Mouse (Mus musculus) hindbrain, embryonic 16.5 days (tissue): ENCODE results near the gene Ntrk3. TPM values are rescaled to one million over a fixed set of nuclear protein-coding genes. Genes with fewer than 3 reads are reported as not detected.

Experiments used
- ATAC-seq: fragments of 200-750 bp; cut with Nextera tagmentation; 2 replicates; pipeline ENCODE4 v1.8.0; 2017; ENCODE audit warnings: moderate TSS enrichment, moderate library complexity
- H3K27ac ChIP-seq: fragments of 300-500 bp; sonication (generic); 2 replicates; pipeline ENCODE4 v1.5.1; 2014; ENCODE audit warnings: low read depth, mild to moderate bottlenecking, control low read depth, low read length, moderate library complexity
- H3K27me3 ChIP-seq: fragments of 300-500 bp; sonication (generic); replicated peaks from 2 replicates; pipeline ENCODE4 v1.6.1; 2014; ENCODE audit warnings: low read length; ENCODE audit not compliant: control insufficient read depth, insufficient read depth
- H3K36me3 ChIP-seq: fragments of 300-500 bp; sonication (generic); 2 replicates; pipeline ENCODE4 v1.6.1; 2014; ENCODE audit warnings: mild to moderate bottlenecking, low read length, moderate library complexity, mixed read lengths; ENCODE audit not compliant: control insufficient read depth, insufficient read depth
- H3K4me1 ChIP-seq: fragments of 300-500 bp; sonication (generic); 2 replicates; pipeline ENCODE4 v1.6.1; 2014; ENCODE audit warnings: low read depth, low read length; ENCODE audit not compliant: control insufficient read depth, insufficient read depth
- H3K4me2 ChIP-seq: fragments of 300-500 bp; sonication (generic); 2 replicates; pipeline ENCODE4 v1.6.1; 2014; ENCODE audit warnings: mild to moderate bottlenecking, low read length, control low read depth, moderate library complexity
- H3K4me3 ChIP-seq: fragments of 300-500 bp; sonication (generic); 2 replicates; pipeline ENCODE4 v1.5.1; 2014; ENCODE audit warnings: mild to moderate bottlenecking, low read length, control low read depth, moderate library complexity
- H3K9ac ChIP-seq: fragments of 300-500 bp; sonication (generic); 2 replicates; pipeline ENCODE4 v1.6.1; 2014; ENCODE audit warnings: low read depth, mild to moderate bottlenecking, control low read depth, low read length, moderate library complexity
- H3K9me3 ChIP-seq: fragments of 300-500 bp; sonication (generic); 2 replicates; pipeline ENCODE4 v1.6.1; 2014; ENCODE audit warnings: mild to moderate bottlenecking, low read length, moderate library complexity; ENCODE audit not compliant: control insufficient read depth
- WGBS: fragments of 180-500 bp; shearing (Covaris S2); extraction: QIAGEN DNeasy Blood & Tissue Kit; methylation state at CpG from one replicate; pipeline ENCODE4 v1.1.7; 2014; 5-methylcytosine and 5-hydroxymethylcytosine counted together
- polyA plus RNA-seq: library from polyadenylated mRNA; unstranded; fragments of >200 nt; fragmentation: Nextera tagmentation; extraction: Ambion mirVana; gene quantifications from 2 replicates; pipeline ENCODE4 v1.2.1, GENCODE M21; 2015

The Ntrk3 gene
- polyA plus RNA-seq, 1 experiment from 2014 or later, result 23.8 TPM

- H3K27ac ChIP-seq, result no peak overlapping the region
- H3K4me3 ChIP-seq, result no peak overlapping the region
- peaks cover 3% of the 10 kb centered on the region; the same call in 1 of the 2 replicates for H3K27me3 ChIP-seq
- no peaks in the 10 kb centered on the region for H3K9me3 ChIP-seq
- no peaks in the 10 kb centered on the region for H3K36me3 ChIP-seq
- no peak overlapping the region for H3K4me2 ChIP-seq
- no peak overlapping the region for H3K9ac ChIP-seq
- H3K4me1 ChIP-seq, result peaks cover 10% of the 10 kb centered on the region
- WGBS, result 48% methylated on average over 5 of the region's 5 CpGs
- ATAC-seq, result no peak
Observed at GRCm38 (mm10) chr7:78596556-78596955, 141.3 kb downstream of the Ntrk3 start.

- Histone ChIP-seq H3K9me3 (no peaks in the 10 kb centered on the region), H3K36me3 (no peaks in the 10 kb centered on the region), H3K4me3 (no peak overlapping the region), H3K27ac (no peak overlapping the region), H3K9ac (no peak overlapping the region), H3K4me1 (peaks cover 10% of the 10 kb centered on the region), H3K4me2 (no peak overlapping the region), H3K27me3 (peaks cover 3% of the 10 kb centered on the region; the same call in 1 of the 2 replicates)
- peak; percentile 85 for ATAC-seq
- 2% methylated on average over 4 of the region's 4 CpGs for WGBS
Observed at GRCm38 (mm10) chr7:78595895-78596294, 141.9 kb downstream of the Ntrk3 start.

GRCm38 (mm10) chr7:78592948-78593347 is 144.9 kb downstream of the Ntrk3 start:
- H3K4me2 ChIP-seq, result no peak overlapping the region
- H3K27ac ChIP-seq, result no peak overlapping the region
- no peaks in the 10 kb centered on the region for H3K9me3 ChIP-seq
- WGBS, result 86% methylated on average over 4 of the region's 4 CpGs
- peaks cover 7% of the 10 kb centered on the region for H3K4me1 ChIP-seq
- H3K4me3 ChIP-seq, result no peak overlapping the region
- ATAC-seq, result no peak
- H3K27me3 ChIP-seq, result peaks cover 3% of the 10 kb centered on the region
- H3K9ac ChIP-seq, result no peak overlapping the region
- H3K36me3 ChIP-seq, result no peaks in the 10 kb centered on the region

GRCm38 (mm10) chr7:78592172-78592571 is 145.6 kb downstream of the Ntrk3 start:
- peaks cover 3% of the 10 kb centered on the region for H3K27me3 ChIP-seq
- H3K4me2 ChIP-seq, result no peak overlapping the region
- WGBS, result 76% methylated on average over 1 of the region's 1 CpGs
- no peak for ATAC-seq
- H3K9ac ChIP-seq, result no peak overlapping the region
- no peak overlapping the region for H3K27ac ChIP-seq
- H3K9me3 ChIP-seq, result no peaks in the 10 kb centered on the region
- H3K36me3 ChIP-seq, result no peaks in the 10 kb centered on the region
- no peak overlapping the region for H3K4me3 ChIP-seq
- H3K4me1 ChIP-seq, result peaks cover under 1% of the 10 kb centered on the region

GRCm38 (mm10) chr7:78589766-78590165 is 148.0 kb downstream of the Ntrk3 start:
- ATAC-seq, result no peak
- WGBS, result 77% methylated on average over 7 of the region's 7 CpGs
- Histone ChIP-seq H3K4me3 (no peak overlapping the region), H3K9me3 (no peaks in the 10 kb centered on the region), H3K9ac (no peak overlapping the region), H3K4me1 (no peaks in the 10 kb centered on the region), H3K4me2 (no peak overlapping the region), H3K36me3 (no peaks in the 10 kb centered on the region), H3K27ac (no peak overlapping the region), H3K27me3 (peaks cover 8% of the 10 kb centered on the region)

- peaks cover 11% of the 10 kb centered on the region; the same call in 1 of the 2 replicates for H3K27me3 ChIP-seq
- H3K4me3 ChIP-seq, result no peak overlapping the region
- H3K36me3 ChIP-seq, result no peaks in the 10 kb centered on the region
- H3K4me2 ChIP-seq, result no peak overlapping the region
- 24% methylated on average over 3 of the region's 3 CpGs for WGBS
- H3K4me1 ChIP-seq, result no peaks in the 10 kb centered on the region; the same call in 1 of the 2 replicates
- no peaks in the 10 kb centered on the region for H3K9me3 ChIP-seq
- no peak overlapping the region for H3K9ac ChIP-seq
- ATAC-seq, result no peak
- H3K27ac ChIP-seq, result no peak overlapping the region
Observed at GRCm38 (mm10) chr7:78586800-78587199, 151.0 kb downstream of the Ntrk3 start.

GRCm38 (mm10) chr7:78585960-78586359 is 151.9 kb downstream of the Ntrk3 start:
- Histone ChIP-seq H3K4me3 (no peak overlapping the region), H3K4me1 (no peaks in the 10 kb centered on the region; the same call in 1 of the 2 replicates), H3K36me3 (no peaks in the 10 kb centered on the region), H3K9ac (no peak overlapping the region), H3K4me2 (no peak overlapping the region), H3K27ac (no peak overlapping the region), H3K27me3 (peaks cover 11% of the 10 kb centered on the region; the same call in 1 of the 2 replicates), H3K9me3 (no peaks in the 10 kb centered on the region)
- 40% methylated on average over 7 of the region's 7 CpGs for WGBS
- ATAC-seq, result no peak

GRCm38 (mm10) chr7:78584936-78585335 is 152.9 kb downstream of the Ntrk3 start:
- no peak overlapping the region for H3K9ac ChIP-seq
- no peak overlapping the region for H3K4me2 ChIP-seq

GRCm38 (mm10) chr7:78584499-78584898 is 153.3 kb downstream of the Ntrk3 start:
- no peaks in the 10 kb centered on the region for H3K36me3 ChIP-seq
- peaks cover 14% of the 10 kb centered on the region; the same call in 1 of the 2 replicates for H3K27me3 ChIP-seq
- no peak overlapping the region for H3K4me3 ChIP-seq
- H3K27ac ChIP-seq, result no peak overlapping the region
- H3K9ac ChIP-seq, result no peak overlapping the region
- ATAC-seq, result no peak
- H3K4me2 ChIP-seq, result no peak overlapping the region
- no peaks in the 10 kb centered on the region for H3K9me3 ChIP-seq
- H3K4me1 ChIP-seq, result peaks cover 7% of the 10 kb centered on the region
- 11% methylated on average over 3 of the region's 3 CpGs for WGBS

More at GRCm38 (mm10) chr7:78584936-78585335, 152.9 kb downstream of the Ntrk3 start:
- H3K36me3 ChIP-seq, result no peaks in the 10 kb centered on the region
- no peak overlapping the region for H3K27ac ChIP-seq
- no peak for ATAC-seq
- H3K4me1 ChIP-seq, result peaks cover 4% of the 10 kb centered on the region
- H3K27me3 ChIP-seq, result peaks cover 12% of the 10 kb centered on the region; the same call in 1 of the 2 replicates
- 97% methylated on average over 2 of the region's 2 CpGs for WGBS
- no peak overlapping the region for H3K4me3 ChIP-seq
- H3K9me3 ChIP-seq, result no peaks in the 10 kb centered on the region
